Mouse (Mus musculus): ENCODE measurements around the gene Tecpr2.

- no peak for TF ChIP-seq GATA1 (IDR thresholded peaks at IDR 0.05; ENCODE audit: borderline replicate concordance, low read length)
- TF ChIP-seq FLI1 (IDR thresholded peaks at IDR 0.05; ENCODE audit: low read length), result no peak
Observed at GRCm38 (mm10) chr12:110966079-110966478, 77.0 kb downstream of the Tecpr2 start.

Measured in megakaryocyte, embryonic 14.5 days (primary cell).